Mouse (Mus musculus) gastrocnemius, postnatal 36 days (tissue): Measurements from ENCODE around the gene Borcs5. TPM values are rescaled to one million over a fixed set of nuclear protein-coding genes. Genes with fewer than 3 reads are reported as not detected.

Source experiments
- DNase-seq, 2 experiments: peaks; one replicate each; pipeline ENCODE4 v3.0.0; 2022
- intact Hi-C: fragments of 180-260 bp; cut with DNase I; formaldehyde crosslinking; loops from one replicate; pipeline ENCODE4 v1.15.1; 2025
- long read RNA-seq, 2 experiments: library from polyadenylated mRNA; stranded (forward); transcript quantifications; one replicate each; pipeline ENCODE4 v2.0.0; 2021
- total RNA-seq, 2 experiments: library from RNA; stranded (reverse); gene quantifications; 2 replicates each; pipeline ENCODE4 v1.2.3; 2021

The Borcs5 gene
- total RNA-seq = 10 to 100 TPM; 13.0 to 15.9 TPM
- long read RNA-seq, experiment 1, transcript Borcs5-201 (4 exons, 1,764 nt) = major isoform, 13 of 20 reads
- long read RNA-seq, experiment 1, partial matches to known transcripts = 0 of 20 reads
- long read RNA-seq, experiment 1, other reads (novel, unspliced or antisense) = 6 of 20 reads
- long read RNA-seq, experiment 2, transcript Borcs5-201 (4 exons, 1,764 nt) = major isoform, 36 of 44 reads
- long read RNA-seq, experiment 2, partial matches to known transcripts = 5 of 44 reads
- long read RNA-seq, experiment 2, other reads (novel, unspliced or antisense) = 3 of 44 reads

DNA sequence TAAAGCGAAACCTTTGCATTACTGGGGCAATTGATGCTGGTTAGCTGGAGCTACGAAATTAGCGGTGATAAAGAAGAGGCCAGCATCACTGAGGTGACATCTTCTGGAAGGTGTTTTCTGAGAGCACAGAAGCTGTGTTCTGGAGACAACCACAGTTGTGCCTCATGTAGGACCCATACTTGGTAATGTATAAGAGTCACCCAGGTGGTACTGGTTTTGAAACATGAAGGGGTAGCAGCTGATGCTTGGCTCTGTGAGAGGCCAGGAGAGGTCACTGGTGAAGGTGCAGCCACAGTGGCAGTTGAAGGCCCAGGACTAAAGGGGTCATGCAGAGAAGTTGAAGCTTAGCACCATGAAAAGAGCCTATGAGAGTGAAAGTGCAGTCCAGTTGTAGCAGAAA lies at the start of gene Borcs5:
Gene Borcs5, plus strand, starts transcription at position 301 of the 400 bp plus-strand sequence.
- intact Hi-C loops = no loop called here
- DNase-seq = no peak

DNA sequence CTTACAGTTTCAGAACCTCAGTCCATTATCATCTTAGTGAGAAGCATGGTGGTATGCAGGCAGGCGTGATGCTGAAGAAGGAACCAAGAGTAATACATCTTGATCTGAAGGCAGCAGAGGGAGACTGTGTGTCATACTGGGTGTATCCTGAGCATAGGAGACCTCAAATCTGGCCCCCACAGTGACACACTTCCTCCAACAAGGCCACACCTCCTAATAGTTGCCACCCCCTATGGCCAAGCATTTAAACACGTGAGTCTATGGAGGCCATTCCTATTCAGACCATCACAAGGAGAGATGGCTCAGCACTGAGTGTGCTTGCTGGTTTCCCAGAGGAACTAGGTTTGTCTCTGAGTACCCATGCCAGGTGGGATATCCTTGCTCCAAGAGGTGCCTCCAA lies 47.7 kb upstream of the Borcs5 start:
- DNase-seq = no peak
- intact Hi-C loops = no loop called here

GRCm38 (mm10) chr6:134594569-134595442 lies 44.5 kb upstream of the Borcs5 start:
- no peak for DNase-seq
- intact Hi-C loops = no loop called here

- intact Hi-C loops = no loop called here
- no peak for DNase-seq
These were observed 41.6 kb upstream of the Borcs5 start for GRCm38 (mm10) chr6:134597651-134598229.

DNA sequence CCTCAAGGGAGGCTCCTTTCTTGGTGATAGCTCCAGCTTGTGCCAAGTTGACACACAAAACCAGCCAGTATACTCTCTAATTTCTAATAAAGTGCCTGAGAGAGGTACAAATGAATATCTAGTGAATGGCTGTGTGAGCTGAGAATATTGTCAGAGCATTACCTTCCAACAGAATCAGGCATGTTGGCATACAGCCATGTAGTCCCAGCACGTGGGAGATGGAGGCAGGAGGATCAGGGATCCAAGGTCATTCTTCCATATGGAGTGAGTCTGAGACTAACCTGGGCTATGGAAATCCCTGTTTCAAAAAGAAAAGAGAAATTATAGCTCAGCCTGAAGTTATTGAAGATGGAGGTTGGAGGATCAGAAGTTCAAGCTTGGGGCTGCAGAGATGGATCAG lies 40.1 kb upstream of the Borcs5 start:
- no peak for DNase-seq
- intact Hi-C loops = no loop called here

GRCm38 (mm10) chr6:134601130-134601529 lies 38.2 kb upstream of the Borcs5 start:
- DNase-seq = no peak
- intact Hi-C loops = no loop called here

DNA sequence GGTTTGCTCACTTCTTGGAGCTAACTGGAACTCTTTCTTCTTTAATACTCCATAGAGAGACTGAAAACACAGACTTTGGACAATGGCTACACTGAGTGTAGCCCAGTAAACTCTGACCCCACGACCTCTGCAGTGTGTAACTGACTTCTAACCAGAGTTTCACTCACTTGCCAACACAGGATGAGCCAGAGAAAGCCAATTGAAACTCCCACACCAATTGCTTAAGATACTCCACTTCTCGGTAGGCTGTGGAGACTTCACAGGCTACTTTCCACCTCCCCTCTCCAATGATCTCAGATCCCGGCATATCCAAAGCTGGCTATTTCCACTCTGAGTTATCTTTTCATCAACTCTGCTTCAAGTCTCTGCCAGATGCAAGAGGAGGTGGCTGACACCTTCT lies 37.5 kb upstream of the Borcs5 start:
- intact Hi-C loops = no loop called here
- DNase-seq = no peak

GRCm38 (mm10) chr6:134602371-134603003 lies 36.8 kb upstream of the Borcs5 start:
- intact Hi-C loops = no loop called here

GRCm38 (mm10) chr6:134605196-134605595 lies 34.1 kb upstream of the Borcs5 start:
- no peak for DNase-seq
- intact Hi-C loops = loop anchor here (5.0 kb wide), 2 partner anchors 38 to 133 kb away; partner anchors contain the start of gene Lrp6

More at GRCm38 (mm10) chr6:134602371-134603003, 36.8 kb upstream of the Borcs5 start:
- no peak for DNase-seq

GRCm38 (mm10) chr6:134606540-134606939 lies 32.8 kb upstream of the Borcs5 start:
- DNase-seq = no peak
- intact Hi-C loops = loop anchor here (5.0 kb wide), 2 partner anchors 39 to 134 kb away; partner anchors contain the start of gene Lrp6

- DNase-seq = no peak
- intact Hi-C loops = loop anchor here (5.0 kb wide), 2 partner anchors 40 to 135 kb away; partner anchors contain the start of gene Lrp6
These were observed 32.2 kb upstream of the Borcs5 start for GRCm38 (mm10) chr6:134606949-134607746.

DNA sequence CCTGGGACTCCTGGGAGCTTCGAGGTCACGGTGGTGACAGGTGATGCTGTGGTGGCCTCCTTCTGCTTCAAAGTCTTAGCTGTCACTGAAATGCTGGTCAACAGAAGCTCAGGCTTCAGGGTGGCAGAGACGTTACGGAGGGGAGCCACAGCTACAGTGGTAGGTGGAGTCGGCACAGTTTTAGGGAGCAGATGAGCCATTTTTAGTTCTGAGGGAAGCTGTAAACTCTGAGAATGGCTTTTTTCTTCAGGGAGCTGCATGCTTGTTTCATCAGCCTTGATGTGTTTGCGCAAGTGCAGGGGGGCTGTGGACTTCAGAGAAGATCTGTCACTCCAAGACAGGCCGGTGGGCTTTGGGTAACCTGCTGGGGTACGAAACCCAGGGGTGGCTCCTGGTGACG lies 28.9 kb upstream of the Borcs5 start:
- intact Hi-C loops = no loop called here
- no peak for DNase-seq

GRCm38 (mm10) chr6:134611896-134612295 lies 27.4 kb upstream of the Borcs5 start:
- intact Hi-C loops = no loop called here
- no peak for DNase-seq

DNA sequence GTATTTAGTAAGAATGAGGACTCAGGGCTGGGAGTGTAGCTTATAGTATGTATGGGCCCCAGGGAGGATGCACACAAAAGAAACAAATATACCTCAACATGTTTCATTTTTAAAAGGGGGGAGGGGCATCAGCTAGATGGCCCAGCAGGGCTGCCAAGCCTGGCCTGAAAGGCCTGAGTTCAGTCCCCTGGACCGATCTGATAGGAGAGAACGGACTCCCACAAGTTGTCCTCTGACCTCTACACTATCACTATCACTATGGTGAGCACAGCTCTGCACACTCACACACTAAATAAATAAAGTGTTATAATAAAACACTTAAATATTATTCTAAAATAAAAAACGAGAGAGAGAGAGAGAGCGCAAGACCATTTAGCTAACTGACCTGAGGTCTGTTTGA lies 25.0 kb upstream of the Borcs5 start:
- intact Hi-C loops = no loop called here
- no peak for DNase-seq

DNA sequence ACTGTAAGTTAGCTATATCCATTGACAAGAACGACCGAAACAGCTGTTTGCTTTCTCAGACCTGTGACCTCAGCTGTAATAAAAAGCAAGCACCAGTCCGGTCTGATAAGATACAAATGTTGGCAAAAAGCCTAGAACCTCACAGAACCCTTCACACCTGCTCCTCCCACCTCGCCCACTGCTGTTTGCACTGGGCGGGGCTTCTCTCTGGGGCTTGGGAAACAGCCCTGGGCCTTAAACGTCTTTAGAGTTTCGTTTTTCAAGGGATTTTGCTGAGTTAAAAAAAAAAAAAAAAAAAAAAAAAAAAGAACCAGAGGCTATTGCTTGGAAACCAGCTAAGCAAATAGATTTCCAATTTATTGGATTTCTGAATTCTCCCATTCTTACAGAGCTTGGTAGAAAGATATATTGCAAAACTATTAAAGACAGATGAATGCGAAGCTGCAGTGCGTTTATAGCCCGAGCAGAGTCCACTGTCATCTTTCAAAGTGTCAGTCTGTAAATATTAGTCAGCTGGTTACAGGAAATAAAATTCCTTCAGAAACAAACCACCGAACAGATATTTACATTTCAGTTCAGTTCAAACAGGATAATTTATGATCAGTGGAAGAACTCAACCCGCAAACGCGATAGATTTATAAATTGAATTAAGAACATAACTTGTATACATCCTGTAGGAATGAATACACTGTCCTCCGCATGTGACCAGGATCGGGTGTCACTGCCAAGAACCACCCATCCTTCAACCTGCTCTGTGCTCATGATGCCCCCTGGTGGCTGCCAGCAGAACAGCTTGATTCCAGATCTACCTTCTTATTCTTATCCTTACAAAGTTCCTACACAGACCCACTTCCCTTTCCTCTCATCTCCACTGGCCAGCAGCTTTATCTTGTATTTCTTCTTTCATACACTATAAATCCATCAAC lies 24.3 kb upstream of the Borcs5 start:
- intact Hi-C loops = loop anchor here (1.0 kb wide), 1 partner anchor 190 kb away; no protein-coding TSS in a partner anchor
- peak; percentile 76 to 84 for DNase-seq

GRCm38 (mm10) chr6:134617589-134617988 lies 21.7 kb upstream of the Borcs5 start:
- intact Hi-C loops = no loop called here

GRCm38 (mm10) chr6:134620129-134620528 lies 19.2 kb upstream of the Borcs5 start:
- DNase-seq = no peak
- intact Hi-C loops = no loop called here

More at GRCm38 (mm10) chr6:134617589-134617988, 21.7 kb upstream of the Borcs5 start:
- DNase-seq = no peak

DNA sequence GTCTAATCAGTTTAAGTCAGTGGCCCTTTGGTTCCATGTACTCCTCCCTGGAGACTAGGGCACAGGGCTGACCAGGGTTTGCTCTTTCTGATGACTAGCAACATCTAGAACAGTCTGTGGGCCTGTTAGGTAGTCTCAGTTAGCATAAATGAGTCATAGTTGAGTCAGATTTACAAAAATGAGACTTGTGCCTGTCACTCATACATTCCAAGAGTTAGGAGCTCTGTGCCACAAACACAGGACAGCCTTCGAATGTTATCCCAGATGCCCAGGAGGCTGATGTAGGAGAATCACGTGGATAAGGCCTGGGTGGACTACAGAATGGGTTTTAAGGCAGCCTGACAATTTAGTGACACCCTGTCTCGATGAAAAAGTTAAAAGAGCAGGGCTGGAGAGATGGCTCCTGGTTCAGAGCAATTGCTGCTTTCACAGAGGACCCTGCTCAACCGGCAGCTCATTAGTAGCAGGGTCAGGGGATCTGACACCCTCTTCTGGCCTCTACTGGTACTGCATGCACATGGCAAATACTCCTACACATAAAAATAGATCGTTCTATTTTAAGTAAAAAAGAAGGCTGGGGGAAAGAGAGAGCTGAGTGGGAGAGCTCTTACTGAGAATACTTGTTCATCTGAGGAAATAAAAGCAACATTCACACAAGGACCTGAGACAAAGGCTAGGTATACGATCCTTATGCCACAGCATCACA lies 18.3 kb upstream of the Borcs5 start:
- no peak for DNase-seq
- intact Hi-C loops = no loop called here
